Mouse (Mus musculus) midbrain, embryonic 16.5 days (tissue): ENCODE measurements around the gene Ptpn1. TPM values are rescaled to one million over a fixed set of nuclear protein-coding genes. Genes with fewer than 3 reads are reported as not detected.

ENCODE experiments used
- polyA plus RNA-seq: library from polyadenylated mRNA; unstranded; fragments of >200 nt; fragmentation: Nextera tagmentation; extraction: Ambion mirVana; gene quantifications from 2 replicates; pipeline ENCODE4 v1.2.1, GENCODE M21; 2015

The Ptpn1 gene
- polyA plus RNA-seq, 1 experiment from 2014 or later = 79.8 TPM

Other genes starting within 250 kb of the Ptpn1 start
- 0.37 and 0.60 TPM in 2 replicates for gene Cebpb, start 243.1 kb upstream of the Ptpn1 start, polyA plus RNA-seq
- 29.7 and 30.3 TPM in 2 replicates for gene Tmem189, start 242.2 kb upstream of the Ptpn1 start, polyA plus RNA-seq
- gene Ripor3, start 78.6 kb downstream of the Ptpn1 start, polyA plus RNA-seq = 0.53 and 0.58 TPM in 2 replicates
- gene Pard6b, start 148.9 kb downstream of the Ptpn1 start, polyA plus RNA-seq = 6.8 and 7.3 TPM in 2 replicates